Mouse (Mus musculus): ENCODE measurements around the gene Slc5a10. TPM values are rescaled to one million over a fixed set of nuclear protein-coding genes. Genes with fewer than 3 reads are reported as not detected.

Slc5a10 gene
- polyA plus RNA-seq, 1 experiment from 2014 or later, result not detected

GRCm38 (mm10) chr11:61652686-61653447 lies 67.8 kb downstream of the Slc5a10 start, which contains the start of gene Grap:
Gene Grap (plus strand): TSS chr11:61653265.
- Histone ChIP-seq H3K9me3 (no peaks in the 10 kb centered on the region), H3K4me3 (no peak within 1 kb of the TSS), H3K27ac (replicated peaks) (no peak within 1 kb of the TSS), H3K36me3 (no peaks in the 10 kb centered on the region), H3K4me2 (replicated peaks) (no peak within 1 kb of the TSS), H3K27me3 (0 out of 2 replicates have a peak, but pooled peaks cover 4% of the 10 kb centered on the region), H3K9ac (replicated peaks) (no peak within 1 kb of the TSS), H3K4me1 (no peaks in the 10 kb centered on the region)
- WGBS, result 80% methylated on average over 10 of the region's 10 CpGs
- no peak for ATAC-seq (ENCODE audit: low FRiP score, low read depth)

- Histone ChIP-seq H3K27ac (replicated peaks) (no peak overlapping the region), H3K9me3 (no peaks in the 10 kb centered on the region), H3K4me3 (no peak overlapping the region), H3K4me1 (no peaks in the 10 kb centered on the region), H3K27me3 (0 out of 2 replicates have a peak, but pooled peaks cover 4% of the 10 kb centered on the region), H3K9ac (replicated peaks) (no peak overlapping the region), H3K4me2 (replicated peaks) (no peak overlapping the region), H3K36me3 (no peaks in the 10 kb centered on the region)
- 86% methylated on average over 5 of the region's 5 CpGs for WGBS
- ATAC-seq (ENCODE audit: low FRiP score, low read depth), result no peak
Measured at GRCm38 (mm10) chr11:61652216-61652615, 68.4 kb downstream of the Slc5a10 start.

- no peaks in the 10 kb centered on the region for H3K4me1 ChIP-seq
- no peak for ATAC-seq (ENCODE audit: low FRiP score, low read depth)
- no peaks in the 10 kb centered on the region for H3K27me3 ChIP-seq
Measured at GRCm38 (mm10) chr11:61650470-61651265, 70.0 kb downstream of the Slc5a10 start.

GRCm38 (mm10) chr11:61649626-61650025 lies 71.0 kb downstream of the Slc5a10 start:
- no peak overlapping the region for H3K27ac ChIP-seq (replicated peaks)
- no peaks in the 10 kb centered on the region for H3K9me3 ChIP-seq
- H3K4me1 ChIP-seq, result no peaks in the 10 kb centered on the region
- H3K4me3 ChIP-seq, result no peak overlapping the region
- WGBS, result 91% methylated on average over 4 of the region's 4 CpGs
- H3K27me3 ChIP-seq, result no peaks in the 10 kb centered on the region
- no peak for ATAC-seq (ENCODE audit: low FRiP score, low read depth)
- H3K36me3 ChIP-seq, result no peaks in the 10 kb centered on the region
- H3K4me2 ChIP-seq (replicated peaks), result no peak overlapping the region
- H3K9ac ChIP-seq (replicated peaks), result no peak overlapping the region

More at GRCm38 (mm10) chr11:61650470-61651265, 70.0 kb downstream of the Slc5a10 start:
- Histone ChIP-seq H3K9me3 (no peaks in the 10 kb centered on the region), H3K4me2 (replicated peaks) (no peak overlapping the region), H3K36me3 (no peaks in the 10 kb centered on the region), H3K9ac (replicated peaks) (no peak overlapping the region), H3K27ac (replicated peaks) (no peak overlapping the region), H3K4me3 (no peak overlapping the region)
- 87% methylated on average over 9 of the region's 9 CpGs for WGBS

- H3K36me3 ChIP-seq, result no peaks in the 10 kb centered on the region
- H3K4me3 ChIP-seq, result no peak overlapping the region
- H3K27ac ChIP-seq (replicated peaks), result no peak overlapping the region
- 89% methylated on average over 5 of the region's 5 CpGs for WGBS
- H3K9ac ChIP-seq (replicated peaks), result no peak overlapping the region
- no peaks in the 10 kb centered on the region for H3K9me3 ChIP-seq
- no peak for ATAC-seq (ENCODE audit: low FRiP score, low read depth)
- no peaks in the 10 kb centered on the region for H3K27me3 ChIP-seq
- H3K4me1 ChIP-seq, result no peaks in the 10 kb centered on the region
- no peak overlapping the region for H3K4me2 ChIP-seq (replicated peaks)
Measured at GRCm38 (mm10) chr11:61649163-61649580, 71.5 kb downstream of the Slc5a10 start.

GRCm38 (mm10) chr11:61648749-61649115 lies 71.9 kb downstream of the Slc5a10 start:
- no peak overlapping the region for H3K4me2 ChIP-seq (replicated peaks)
- no peak overlapping the region for H3K4me3 ChIP-seq
- no peaks in the 10 kb centered on the region for H3K4me1 ChIP-seq
- H3K27ac ChIP-seq (replicated peaks), result no peak overlapping the region
- no peak for ATAC-seq (ENCODE audit: low FRiP score, low read depth)
- no peak overlapping the region for H3K9ac ChIP-seq (replicated peaks)
- WGBS, result 77% methylated on average over 7 of the region's 7 CpGs
- H3K36me3 ChIP-seq, result no peaks in the 10 kb centered on the region
- H3K9me3 ChIP-seq, result no peaks in the 10 kb centered on the region
- H3K27me3 ChIP-seq, result no peaks in the 10 kb centered on the region

GRCm38 (mm10) chr11:61647956-61648748 lies 72.5 kb downstream of the Slc5a10 start:
- no peak overlapping the region for H3K9ac ChIP-seq (replicated peaks)
- no peak for ATAC-seq (ENCODE audit: low FRiP score, low read depth)
- H3K9me3 ChIP-seq, result no peaks in the 10 kb centered on the region
- no peak overlapping the region for H3K4me3 ChIP-seq
- no peak overlapping the region for H3K27ac ChIP-seq (replicated peaks)
- WGBS, result 84% methylated on average over 6 of the region's 6 CpGs
- H3K4me2 ChIP-seq (replicated peaks), result no peak overlapping the region
- H3K27me3 ChIP-seq, result no peaks in the 10 kb centered on the region
- no peaks in the 10 kb centered on the region for H3K4me1 ChIP-seq
- H3K36me3 ChIP-seq, result no peaks in the 10 kb centered on the region

GRCm38 (mm10) chr11:61647110-61647910 lies 73.3 kb downstream of the Slc5a10 start:
- Histone ChIP-seq H3K9me3 (no peaks in the 10 kb centered on the region), H3K36me3 (no peaks in the 10 kb centered on the region), H3K27me3 (no peaks in the 10 kb centered on the region), H3K9ac (replicated peaks) (no peak overlapping the region), H3K4me1 (no peaks in the 10 kb centered on the region), H3K4me2 (replicated peaks) (no peak overlapping the region), H3K4me3 (no peak overlapping the region), H3K27ac (replicated peaks) (no peak overlapping the region)
- ATAC-seq (ENCODE audit: low FRiP score, low read depth), result no peak
- 72% methylated on average over 10 of the region's 10 CpGs for WGBS

GRCm38 (mm10) chr11:61646499-61647039 lies 74.1 kb downstream of the Slc5a10 start:
- Histone ChIP-seq H3K9ac (replicated peaks) (no peak overlapping the region), H3K36me3 (no peaks in the 10 kb centered on the region), H3K27ac (replicated peaks) (no peak overlapping the region), H3K27me3 (no peaks in the 10 kb centered on the region), H3K4me2 (replicated peaks) (no peak overlapping the region), H3K4me3 (no peak overlapping the region), H3K4me1 (no peaks in the 10 kb centered on the region), H3K9me3 (no peaks in the 10 kb centered on the region)
- 59% methylated on average over 2 of the region's 2 CpGs for WGBS
- no peak for ATAC-seq (ENCODE audit: low FRiP score, low read depth)

- Histone ChIP-seq H3K4me1 (no peaks in the 10 kb centered on the region), H3K4me2 (replicated peaks) (no peak overlapping the region), H3K36me3 (no peaks in the 10 kb centered on the region), H3K4me3 (no peak overlapping the region), H3K9ac (replicated peaks) (no peak overlapping the region), H3K9me3 (no peaks in the 10 kb centered on the region), H3K27ac (replicated peaks) (no peak overlapping the region), H3K27me3 (no peaks in the 10 kb centered on the region)
- WGBS, result 76% methylated on average over 5 of the region's 5 CpGs
- ATAC-seq (ENCODE audit: low FRiP score, low read depth), result no peak
Measured at GRCm38 (mm10) chr11:61645357-61645857, 75.2 kb downstream of the Slc5a10 start.

All from midbrain, embryonic 12.5 days (tissue).